Mouse (Mus musculus) G1E-ER4 (cell line): Measurements from ENCODE around the gene Plekhh3. TPM values are rescaled to one million over a fixed set of nuclear protein-coding genes. Genes with fewer than 3 reads are reported as not detected.

Experiments used
- GATA1 ChIP-seq: IDR thresholded peaks from one replicate; pipeline ENCODE4 v1.8.0; 2012; ENCODE audit warnings: low read length, inconsistent platforms
- polyA plus RNA-seq: library from polyadenylated mRNA; stranded (reverse); fragments of >175 nt; gene quantifications from 2 replicates; pipeline ENCODE4 v1.2.3, GENCODE M21; 2012

The Plekhh3 gene
- polyA plus RNA-seq, 1 experiment: 2.8 TPM

DNA sequence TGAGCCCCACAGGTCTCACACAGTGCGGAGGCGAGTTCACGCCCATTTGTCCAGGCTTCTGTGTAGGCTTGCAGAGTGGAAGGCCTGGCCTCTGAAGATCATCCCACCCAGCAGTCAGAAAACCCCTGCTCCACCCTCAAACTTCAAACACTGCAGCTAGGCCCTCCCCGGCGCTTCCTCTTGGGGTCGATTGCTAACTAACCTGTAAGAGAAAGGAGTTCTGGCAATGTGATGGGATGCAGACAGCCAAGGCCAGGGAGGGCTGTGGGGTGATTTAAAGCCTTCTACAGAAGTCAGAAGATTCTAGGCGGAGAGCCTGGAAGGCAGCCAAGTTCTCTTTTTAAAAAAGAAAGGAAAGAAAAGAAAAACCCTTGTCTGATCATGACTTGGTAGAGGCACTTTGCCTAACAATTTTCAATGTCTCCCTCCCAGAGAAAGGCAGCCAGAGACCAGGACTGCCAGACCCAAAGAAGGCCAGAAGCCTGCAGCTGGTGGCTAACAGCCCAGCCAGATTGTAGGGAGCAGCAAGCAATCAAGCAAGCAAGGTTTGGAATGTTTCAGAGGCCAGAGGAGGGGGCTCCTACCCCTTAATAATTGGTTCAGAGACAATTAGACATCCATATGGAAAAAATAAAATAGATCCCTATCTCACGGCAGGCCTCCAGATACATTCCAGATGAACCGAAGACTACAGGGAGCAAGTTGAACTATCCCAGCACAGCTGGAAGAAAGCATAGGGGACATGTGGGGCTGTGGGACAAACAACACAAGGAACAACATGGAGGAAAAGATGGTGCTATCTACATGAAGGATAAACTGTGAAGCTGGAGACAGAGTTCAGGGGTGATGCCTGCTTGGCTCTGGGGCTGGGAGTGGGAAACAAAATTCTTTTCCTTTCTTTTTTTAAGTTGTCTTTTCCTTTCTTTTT, 21.7 kb downstream of the Plekhh3 start:
- no peak for TF ChIP-seq GATA1

DNA sequence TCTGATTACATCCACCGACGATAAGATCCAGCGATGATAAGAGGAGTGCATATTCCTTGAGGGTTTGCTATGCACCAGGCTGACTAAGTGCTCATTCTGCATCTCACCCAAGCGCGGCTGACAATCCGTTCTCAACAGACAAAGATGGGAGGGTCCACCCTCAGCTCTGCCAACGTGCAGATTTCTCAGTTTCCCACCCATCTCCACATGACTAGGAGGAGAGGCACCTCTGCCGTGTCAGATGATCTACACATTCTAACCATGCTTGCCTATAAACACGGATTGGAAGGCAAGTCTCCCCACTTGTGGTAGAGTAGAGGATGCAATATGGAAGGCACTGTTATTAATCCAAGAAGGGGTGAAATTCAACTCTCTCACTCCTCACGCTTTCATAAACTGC, 22.4 kb downstream of the Plekhh3 start:
- no peak for TF ChIP-seq GATA1

DNA sequence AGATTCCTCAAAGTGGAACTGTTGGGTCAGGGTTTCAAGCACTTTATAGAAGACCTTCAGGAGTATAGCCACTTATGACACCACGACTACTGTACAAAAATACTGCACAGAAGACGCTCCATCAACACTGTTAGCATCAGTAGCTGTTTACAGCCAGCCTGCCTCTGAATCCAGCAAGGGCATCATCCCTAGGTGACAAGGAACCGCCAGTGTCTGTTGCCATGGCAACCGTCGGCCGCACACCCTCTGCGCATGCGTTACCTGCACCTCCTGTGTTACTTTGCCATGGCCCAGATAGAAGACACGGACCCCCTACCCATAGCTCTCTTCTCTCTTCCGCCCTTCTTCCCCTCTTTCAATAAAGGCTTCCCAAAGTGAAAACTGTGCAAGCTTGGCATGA, 24.8 kb downstream of the Plekhh3 start:
- TF ChIP-seq GATA1: no peak

DNA sequence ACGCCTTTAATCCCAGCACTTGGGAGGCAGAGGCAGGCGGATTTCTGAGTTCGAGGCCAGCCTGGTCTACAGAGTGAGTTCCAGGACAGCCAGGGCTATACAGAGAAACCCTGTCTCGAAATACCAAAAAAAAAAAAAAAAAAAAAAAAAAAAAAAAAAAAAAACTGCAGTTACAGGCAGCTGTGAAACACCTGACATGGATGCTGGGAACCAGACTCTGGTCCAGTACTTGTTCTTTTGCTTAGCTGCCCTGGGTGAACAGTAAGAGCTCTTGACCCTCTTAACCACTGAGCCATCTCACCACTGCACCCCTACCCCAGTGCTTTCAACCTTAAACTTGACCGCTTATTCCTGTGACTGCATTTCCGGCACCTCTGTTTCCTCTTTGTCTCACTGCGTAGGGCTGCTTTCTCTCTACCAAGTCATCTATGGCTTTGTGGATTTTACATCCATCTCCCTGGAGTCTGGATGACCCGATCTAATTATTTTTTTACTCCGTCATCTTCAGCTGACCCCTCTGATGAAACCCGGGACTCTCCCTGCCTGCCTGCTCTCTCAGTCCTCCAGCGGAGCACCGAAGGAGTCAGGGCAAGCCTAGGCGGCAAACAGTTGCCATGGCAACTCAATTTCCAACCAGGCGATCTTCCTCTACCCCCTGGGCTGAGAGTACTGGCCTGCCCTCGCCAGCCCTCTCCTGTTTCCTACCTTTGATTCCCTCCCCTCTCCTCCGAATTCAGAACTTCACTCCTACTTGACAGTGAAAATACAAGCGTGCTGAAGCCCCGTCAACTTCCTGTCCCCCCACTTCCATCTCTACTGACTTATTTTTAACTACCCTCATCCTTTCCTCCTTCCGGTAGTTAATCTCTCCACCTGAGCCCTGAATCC, 27.6 kb downstream of the Plekhh3 start:
- TF ChIP-seq GATA1: no peak

DNA sequence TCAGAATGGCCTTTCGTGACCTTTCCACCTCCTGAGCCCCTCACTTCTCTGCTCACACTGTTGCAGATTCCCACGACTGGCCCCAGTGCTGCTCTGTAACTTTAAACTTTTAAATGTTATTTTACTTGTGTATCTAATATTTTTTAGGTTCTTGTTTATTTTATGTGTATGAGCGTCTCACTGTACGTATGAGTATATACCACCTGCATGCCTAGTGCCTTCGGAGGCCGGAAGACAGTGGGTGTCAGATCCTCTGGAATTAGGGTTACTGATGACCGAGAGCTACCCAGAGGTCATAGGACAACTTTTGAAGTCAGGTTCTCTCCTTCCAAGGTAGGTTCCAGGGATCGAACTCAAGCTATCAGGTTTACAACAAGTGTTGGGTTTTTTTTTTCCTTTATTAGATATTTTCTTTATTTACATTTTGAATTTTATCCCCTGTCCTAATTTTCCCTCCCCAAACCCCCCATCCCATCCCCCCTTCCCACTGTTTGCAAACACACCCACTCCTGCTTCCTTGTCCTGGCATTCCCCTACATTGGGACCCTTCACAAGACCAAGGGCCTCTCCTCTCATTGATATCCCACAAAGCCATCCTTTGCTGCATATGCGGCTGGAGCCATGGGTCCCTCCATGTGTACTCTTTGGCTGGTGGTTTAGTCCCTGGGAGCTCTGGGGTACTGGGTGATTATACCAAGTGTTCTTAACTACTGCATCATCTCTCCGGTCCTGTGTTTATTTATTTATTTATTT, 28.8 kb downstream of the Plekhh3 start:
- TF ChIP-seq GATA1: no peak

DNA sequence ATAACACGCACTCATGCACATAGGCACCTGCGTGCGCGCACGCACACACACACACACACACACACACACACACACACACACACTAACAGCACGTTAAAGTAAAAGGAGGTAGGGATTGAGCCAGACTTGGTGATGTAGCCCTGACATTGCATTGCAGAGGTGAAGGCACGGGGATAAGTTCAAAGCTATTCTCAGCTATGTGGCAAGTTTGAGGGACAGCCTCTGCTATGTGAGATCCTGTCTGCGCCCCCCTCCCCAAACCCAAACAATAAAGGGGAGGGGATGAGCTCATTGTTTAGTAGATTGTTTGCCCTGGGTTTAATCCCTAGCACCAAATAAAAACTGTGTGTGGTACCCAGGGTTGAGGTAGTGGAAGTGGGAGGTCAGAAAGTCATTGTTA, 30.1 kb downstream of the Plekhh3 start:
- TF ChIP-seq GATA1: no peak

DNA sequence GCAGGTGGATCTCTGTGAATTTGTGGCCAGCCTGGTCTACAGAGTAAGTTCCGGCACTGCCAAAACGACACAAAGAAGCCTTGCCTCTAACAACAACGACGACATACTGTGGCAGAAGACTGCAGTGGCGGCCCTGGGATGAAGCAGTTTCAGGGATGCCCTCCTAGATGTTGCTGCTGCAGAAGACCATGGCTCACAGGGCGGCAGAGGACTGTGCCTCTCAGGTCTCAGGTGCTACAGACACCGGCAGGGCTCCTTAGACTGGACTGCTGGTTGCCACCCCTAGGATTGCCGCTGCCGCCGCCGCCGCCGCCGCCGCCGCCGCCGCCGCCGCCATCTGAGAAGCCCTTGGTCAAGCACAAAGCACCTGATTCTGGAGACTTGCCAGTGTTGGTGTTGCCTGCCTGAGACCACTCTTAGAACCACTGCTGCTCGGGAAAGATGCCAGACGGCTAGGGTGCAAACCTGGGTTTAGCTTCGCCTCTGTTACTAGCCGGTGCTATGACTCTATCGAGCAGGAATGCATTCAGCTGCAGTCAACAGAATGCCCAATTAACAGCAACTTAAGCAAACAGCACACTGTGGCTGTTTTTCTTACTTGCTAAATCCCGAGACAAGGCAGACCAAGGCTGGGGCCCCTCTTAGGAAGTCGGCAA, 30.9 kb downstream of the Plekhh3 start:
- no peak for TF ChIP-seq GATA1

DNA sequence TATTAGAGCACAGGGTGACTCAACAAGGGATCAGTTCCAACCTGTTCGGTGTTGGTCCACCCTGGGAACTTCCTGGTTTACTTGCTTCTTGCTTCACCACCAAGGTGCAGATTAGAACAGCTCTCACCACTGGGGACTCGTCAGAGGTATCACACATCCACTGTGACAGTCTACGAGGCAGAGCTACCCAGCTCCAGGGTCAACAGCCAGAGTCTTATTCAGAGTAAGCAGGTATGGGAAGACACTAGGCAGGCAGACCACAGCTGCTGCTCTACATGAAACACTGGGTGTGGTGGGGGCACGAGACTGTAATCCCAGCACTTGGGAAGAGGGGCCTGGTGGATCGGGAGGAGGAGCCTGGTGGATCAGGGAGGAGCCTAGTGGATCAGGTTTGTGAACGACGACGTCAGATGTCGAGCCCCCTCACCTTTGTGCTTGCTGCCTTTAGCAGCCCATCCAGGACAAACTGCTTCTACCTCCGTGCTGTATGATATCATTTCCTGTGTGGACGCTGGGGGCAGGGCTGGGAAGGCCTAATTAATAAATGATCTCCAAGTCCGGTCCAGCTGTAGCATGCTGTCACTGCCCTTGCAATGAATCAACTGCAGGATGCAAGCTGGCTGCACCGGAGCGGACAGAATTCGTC, 32.5 kb downstream of the Plekhh3 start:
- no peak for TF ChIP-seq GATA1

DNA sequence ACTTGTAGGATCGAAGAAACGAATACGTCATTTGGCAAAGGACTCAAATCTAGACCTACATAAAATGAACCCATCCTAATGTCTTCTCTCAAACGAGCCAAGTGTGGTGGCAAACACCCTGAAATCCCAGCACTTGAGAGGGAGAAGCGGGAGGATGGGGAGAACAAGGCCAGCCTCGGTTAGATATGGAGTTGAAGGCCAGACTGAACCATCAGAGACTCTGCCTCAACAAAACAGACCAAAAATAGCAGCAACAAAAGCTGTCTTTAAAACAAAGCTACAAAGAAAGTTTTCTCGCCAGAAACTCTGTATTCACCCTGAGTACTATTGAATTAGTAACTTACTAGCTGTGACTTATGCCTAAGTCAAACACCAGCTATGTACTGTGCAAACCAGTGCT, 34.2 kb downstream of the Plekhh3 start:
- no peak for TF ChIP-seq GATA1

DNA sequence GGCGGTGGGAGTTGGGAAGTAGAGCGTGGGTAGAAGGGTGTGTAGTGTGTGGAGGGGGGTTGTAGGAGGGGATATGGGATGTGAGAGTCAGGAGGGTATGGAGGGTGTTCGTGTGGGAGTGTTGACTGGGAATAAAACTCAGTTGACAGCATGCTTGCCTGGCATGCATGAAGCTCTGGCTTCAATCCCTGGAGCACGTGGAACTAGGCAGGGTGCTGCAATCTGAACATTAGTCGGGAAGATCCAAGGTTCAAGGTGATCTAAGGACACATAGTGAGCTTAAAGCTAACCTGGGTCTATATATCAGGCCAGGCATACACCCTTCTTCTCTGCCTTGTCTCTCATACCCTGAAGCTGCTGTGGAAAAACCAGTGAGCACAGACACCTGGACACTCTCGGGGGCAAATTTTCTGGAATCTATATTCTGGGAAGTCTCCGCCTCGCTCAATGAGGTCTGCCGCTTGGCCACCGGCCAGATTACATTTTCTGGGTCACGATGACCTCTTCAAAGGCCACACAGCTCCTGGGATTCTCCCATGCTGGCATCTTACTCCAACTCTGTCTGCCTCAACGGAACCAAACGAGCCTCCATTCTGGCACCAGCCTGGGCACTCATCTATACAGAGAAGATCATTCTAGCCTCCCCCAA, 36.8 kb downstream of the Plekhh3 start:
- TF ChIP-seq GATA1: no peak

DNA sequence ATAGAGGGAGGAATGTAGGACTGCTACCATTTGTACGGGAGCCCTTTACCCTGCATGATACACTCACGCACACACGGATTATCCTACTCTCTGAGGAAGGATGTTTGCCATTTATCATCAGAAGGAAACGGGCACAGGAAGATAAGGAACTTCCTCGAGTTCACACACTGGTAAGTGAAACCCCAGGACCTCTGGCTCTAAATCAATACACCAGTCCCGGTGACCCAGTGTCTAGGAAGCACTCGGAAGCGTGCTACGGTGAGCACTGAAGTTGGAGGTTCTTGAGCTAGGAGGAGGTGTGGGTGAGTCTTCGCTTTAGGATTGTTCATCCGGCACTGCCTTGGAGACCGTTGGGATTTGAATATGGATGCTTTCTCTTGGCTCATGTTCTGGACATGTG, 38.1 kb downstream of the Plekhh3 start:
- TF ChIP-seq GATA1: no peak

DNA sequence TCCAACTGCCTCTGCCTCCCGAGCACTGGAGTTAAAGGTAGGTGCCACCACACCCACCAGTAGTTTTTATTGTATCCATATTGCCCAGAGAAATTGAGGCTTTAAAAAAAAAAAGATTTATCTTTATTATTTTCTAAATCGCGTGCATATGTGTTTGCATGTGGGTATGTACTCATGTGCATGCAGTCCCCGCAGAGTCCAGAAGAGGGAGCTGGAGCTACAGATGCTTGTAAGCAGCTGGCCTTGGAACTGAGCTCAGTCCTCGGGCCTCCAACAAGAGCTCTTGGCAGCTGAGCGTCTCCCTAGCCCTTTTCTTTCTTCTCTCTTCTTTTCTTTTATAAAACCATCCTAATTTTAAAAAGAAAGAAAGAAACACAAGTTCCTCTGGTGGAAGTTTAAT, 39.5 kb downstream of the Plekhh3 start:
- TF ChIP-seq GATA1: no peak

DNA sequence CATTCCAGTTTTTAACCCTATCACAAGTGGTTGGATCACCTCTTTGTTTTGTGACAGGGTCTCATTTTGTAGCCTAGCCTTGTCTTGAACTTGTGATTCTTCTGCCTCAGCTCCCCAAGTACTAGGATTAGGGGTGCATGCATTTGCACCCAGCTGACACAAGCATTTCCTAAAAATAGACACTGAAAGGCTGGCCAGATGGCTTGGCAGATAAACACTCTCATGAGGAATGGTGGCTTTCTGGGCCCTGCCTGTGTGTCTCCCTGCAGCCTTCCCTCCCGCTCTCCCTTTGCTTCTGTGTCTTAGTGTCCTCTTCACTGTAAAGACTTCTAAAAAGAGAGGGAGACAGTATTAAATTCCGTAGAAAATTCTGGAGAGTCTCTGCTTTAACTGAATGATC, 40.0 kb downstream of the Plekhh3 start:
- no peak for TF ChIP-seq GATA1
